Mouse (Mus musculus): ENCODE measurements around the gene Blcap.

Gene Blcap

DNA sequence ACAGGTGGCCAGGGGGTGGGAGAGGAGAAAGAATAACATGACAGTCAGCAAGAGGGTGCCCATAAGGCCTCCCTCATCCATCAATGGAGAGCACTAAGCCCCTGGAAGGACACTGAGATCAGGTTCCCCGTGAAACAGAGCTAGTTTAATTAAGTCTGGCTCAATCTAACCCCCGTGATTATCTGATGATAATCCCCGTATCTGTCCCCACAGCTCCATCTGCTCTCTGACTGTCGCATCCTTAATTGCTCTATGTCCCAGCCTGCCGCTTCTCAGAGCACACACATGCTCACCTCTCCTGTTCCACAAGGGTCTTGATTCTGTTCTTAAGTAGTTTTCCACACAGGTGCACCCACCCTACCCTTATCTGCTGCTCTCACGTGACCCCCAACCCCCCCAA lies 53.5 kb downstream of the Blcap start:
- no peak for DNase-seq

DNA sequence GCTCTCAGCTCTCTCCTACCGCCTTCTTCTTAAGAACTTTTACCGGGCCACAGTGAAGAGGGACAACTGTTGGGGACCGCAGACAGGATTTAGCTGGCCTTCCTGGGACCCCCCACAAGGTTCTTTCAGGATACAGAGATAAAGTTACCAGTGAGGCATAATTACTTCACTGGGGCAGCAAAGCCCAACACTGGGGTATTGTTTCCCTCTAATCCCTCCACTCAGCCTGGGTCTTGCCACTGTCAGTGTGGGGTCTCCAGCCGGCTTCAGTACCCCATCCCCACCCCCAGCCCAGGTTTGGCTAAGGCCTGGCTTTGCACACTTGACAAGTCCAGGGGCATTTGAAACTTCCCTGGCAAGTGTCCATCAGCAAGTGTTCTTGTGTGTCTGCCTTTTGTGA lies 56.7 kb downstream of the Blcap start:
- DNase-seq = no peak

DNA sequence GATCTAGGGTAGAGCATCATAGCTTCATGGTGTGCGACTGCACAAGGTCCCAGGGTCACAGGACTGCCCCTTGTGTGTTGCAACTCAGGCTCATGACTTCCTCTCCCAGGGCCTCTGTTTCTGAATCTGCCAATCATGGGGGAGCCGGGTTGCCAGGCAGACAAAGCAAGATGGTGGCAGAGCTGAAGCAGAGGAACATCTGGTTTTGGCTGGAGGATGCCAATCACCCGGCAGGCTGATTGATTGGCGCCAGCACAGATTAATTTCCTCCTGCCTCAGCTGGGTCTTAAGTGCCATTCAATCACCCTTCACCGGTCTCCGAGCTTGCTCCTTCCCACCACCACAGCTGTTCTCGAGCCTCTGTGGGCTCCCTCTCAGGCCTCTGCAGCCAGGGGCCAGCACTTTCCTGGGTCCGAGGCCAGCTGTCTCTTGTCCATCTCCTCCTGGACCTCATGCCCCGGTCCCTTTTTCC lies 57.3 kb downstream of the Blcap start:
- DNase-seq = no peak

DNA sequence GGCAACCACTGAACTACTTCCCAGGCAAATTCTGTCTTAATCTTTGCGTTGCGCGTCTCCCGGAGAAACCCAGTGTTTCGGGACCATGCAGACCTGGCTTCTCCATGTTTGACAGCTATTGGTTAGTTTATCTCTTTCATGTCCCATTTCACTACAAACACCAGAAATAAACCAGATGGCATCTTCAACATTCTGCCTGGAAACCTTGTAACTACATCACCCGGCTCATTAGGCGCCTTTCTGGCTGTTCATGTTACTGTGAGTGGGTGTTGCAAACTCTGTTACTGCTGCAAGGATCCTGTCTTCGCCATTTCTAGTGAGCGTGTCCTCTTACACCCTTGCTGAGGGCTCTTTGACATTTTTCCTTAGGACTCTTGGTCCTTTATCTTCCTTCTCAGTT lies 58.2 kb downstream of the Blcap start:
- DNase-seq = no peak

DNA sequence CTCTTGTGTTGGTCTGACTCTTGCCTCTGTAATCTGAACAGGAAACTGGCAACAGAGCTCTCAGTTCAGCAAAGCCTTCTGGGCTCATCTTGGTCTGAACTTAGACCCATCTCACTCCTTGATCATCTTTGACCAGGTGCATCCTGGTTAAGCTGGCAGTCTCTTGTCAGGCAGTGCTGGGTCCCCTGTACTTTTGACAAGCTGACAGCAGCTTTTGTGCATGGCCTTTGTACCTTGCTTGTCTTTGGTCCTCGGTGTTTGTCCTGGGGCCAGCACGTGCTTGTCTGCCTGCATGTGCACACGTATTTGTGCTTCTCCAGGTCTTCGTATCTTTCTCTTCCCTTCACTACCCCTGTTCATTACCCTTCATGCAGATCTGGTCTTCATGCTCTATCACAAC lies 61.0 kb downstream of the Blcap start:
- peak; percentile 24 to 57 for DNase-seq

DNA sequence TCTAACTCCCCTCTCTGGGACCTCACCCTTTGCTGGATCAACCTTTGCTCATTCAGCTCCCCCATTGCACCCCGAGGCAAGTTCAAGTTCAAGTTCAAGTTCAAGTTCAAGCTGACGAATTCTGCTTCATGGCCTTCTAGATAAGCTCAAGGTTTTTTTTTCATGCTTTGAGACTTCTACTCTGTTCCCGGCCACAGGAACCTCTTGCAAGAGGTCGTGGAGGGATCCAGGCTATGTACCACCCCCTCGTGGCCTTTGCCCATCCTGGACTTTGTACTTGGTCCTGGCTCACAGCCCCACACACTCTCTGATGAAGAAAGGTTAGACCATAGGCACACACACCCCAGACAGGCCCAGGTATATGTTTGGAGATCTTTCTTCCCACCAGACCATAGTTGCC lies 61.9 kb downstream of the Blcap start:
- peak; percentile 63 to 83 for DNase-seq

DNA sequence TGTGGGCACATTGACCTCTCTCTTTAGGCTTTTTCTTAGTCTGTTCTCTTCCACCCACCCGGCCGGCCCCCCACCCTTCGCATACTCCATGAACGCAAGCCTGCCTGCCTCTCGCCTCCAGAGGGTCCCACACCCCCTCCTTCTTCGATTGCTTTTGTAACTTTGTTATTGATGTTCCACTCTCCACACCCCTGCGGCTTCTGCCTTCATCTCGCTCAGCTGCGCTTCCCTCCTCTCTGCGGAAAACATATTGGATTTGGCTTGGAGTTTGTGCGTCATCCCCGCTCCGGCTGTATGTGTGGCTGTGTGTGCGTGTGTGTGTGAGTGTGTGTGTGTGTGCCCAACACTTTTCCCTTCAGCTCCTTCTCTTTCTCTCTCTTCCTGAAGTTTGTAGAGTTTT lies 64.3 kb downstream of the Blcap start:
- DNase-seq = no peak

Measured in kidney, postnatal 25 days (tissue).